Comparison of ENCODE assay signal across 16 mouse cellular contexts in genomic region chr10:84433193-84433801, GRCm38 (mm10). TPM values are rescaled to one million over a fixed set of nuclear protein-coding genes. Genes with fewer than 3 reads are reported as not detected.
DNase-seq lines count a peak whose midpoint lies in the region; ATAC-seq and TF ChIP-seq lines count a peak whose summit lies in the region.
"Had no signal": no experiment of that assay in that cellular context is flagged by ENCODE, and none has a peak within 500 bp of the region (broad histone marks: within the 10 kb centered on the region; RNA-seq: fewer than 3 reads in every experiment).

No protein-coding gene starts in this region.

- no peak overlapping the region for H3K4me3 ChIP-seq in embryonic facial prominence, embryonic 14.5 days (ENCODE audit: low read depth, low read length)
- H3K4me3 ChIP-seq in embryonic facial prominence, embryonic 10.5 days, result no peak overlapping the region
- H3K4me3 ChIP-seq in kidney, embryonic 16.5 days (ENCODE audit: low read length), result no peak overlapping the region
- no peak overlapping the region for H3K4me3 ChIP-seq in stomach, embryonic 14.5 days (ENCODE audit: low read depth, low read length)
- no peak overlapping the region for H3K4me3 ChIP-seq in stomach, postnatal 0 days (ENCODE audit: low read depth, low read length)
- H3K4me3 ChIP-seq in forebrain, embryonic 15.5 days, result no peak overlapping the region
- H3K4me3 ChIP-seq: heart, adult 2 months; liver, embryonic 13.5 days; midbrain, embryonic 12.5 days had no signal

- no peak for TF ChIP-seq EP300 in stomach, postnatal 0 days (optimal IDR thresholded peaks at IDR 0.05)

- 0 out of 2 replicates have a peak, but pooled peaks cover 6% of the 10 kb centered on the region for H3K9me3 ChIP-seq in embryonic facial prominence, embryonic 14.5 days (ENCODE audit: control insufficient read depth, low read length)
- no peaks in the 10 kb centered on the region for H3K9me3 ChIP-seq in embryonic facial prominence, embryonic 10.5 days
- H3K9me3 ChIP-seq in kidney, embryonic 16.5 days (ENCODE audit: low read length), result no peaks in the 10 kb centered on the region
- H3K9me3 ChIP-seq in stomach, embryonic 14.5 days (ENCODE audit: control insufficient read depth, low read depth, low read length), result no peaks in the 10 kb centered on the region
- no peaks in the 10 kb centered on the region for H3K9me3 ChIP-seq in stomach, postnatal 0 days (ENCODE audit: control insufficient read depth, low read length)
- no peaks in the 10 kb centered on the region for H3K9me3 ChIP-seq in forebrain, embryonic 15.5 days
- H3K9me3 ChIP-seq: liver, embryonic 13.5 days; midbrain, embryonic 12.5 days had no signal

- H3K27me3 ChIP-seq in embryonic facial prominence, embryonic 14.5 days (replicated peaks; ENCODE audit: control insufficient read depth, insufficient read depth, low read length), result no peaks in the 10 kb centered on the region
- H3K27me3 ChIP-seq in embryonic facial prominence, embryonic 10.5 days (replicated peaks; ENCODE audit: low read depth, poor library complexity, severe bottlenecking), result no peaks in the 10 kb centered on the region
- no peaks in the 10 kb centered on the region for H3K27me3 ChIP-seq in kidney, embryonic 16.5 days (ENCODE audit: insufficient read depth, low read length)
- H3K27me3 ChIP-seq in stomach, embryonic 14.5 days (ENCODE audit: control insufficient read depth, insufficient read depth, low read length), result no peaks in the 10 kb centered on the region
- no peaks in the 10 kb centered on the region for H3K27me3 ChIP-seq in stomach, postnatal 0 days (ENCODE audit: control insufficient read depth, insufficient read depth, low read length)
- H3K27me3 ChIP-seq in forebrain, embryonic 15.5 days, result no peaks in the 10 kb centered on the region
- H3K27me3 ChIP-seq: midbrain, embryonic 12.5 days; Patski had no signal

- WGBS in embryonic facial prominence, embryonic 14.5 days, result 57% methylated on average over 21 of the region's 21 CpGs
- WGBS in embryonic facial prominence, embryonic 10.5 days, result 86% methylated on average over 21 of the region's 21 CpGs
- WGBS in kidney, embryonic 16.5 days, result 53% methylated on average over 21 of the region's 21 CpGs
- 35% methylated on average over 21 of the region's 21 CpGs for WGBS in stomach, embryonic 14.5 days
- 46% methylated on average over 21 of the region's 21 CpGs for WGBS in stomach, postnatal 0 days
- WGBS in forebrain, embryonic 15.5 days, result 83% methylated on average over 21 of the region's 21 CpGs

- H3K4me2 ChIP-seq in embryonic facial prominence, embryonic 14.5 days (ENCODE audit: low read depth, low read length), result peak overlapping the region; percentile 22; the same call in 1 of the 2 replicates
- no peak overlapping the region for H3K4me2 ChIP-seq in kidney, embryonic 16.5 days (replicated peaks; ENCODE audit: low read depth, low read length)
- H3K4me2 ChIP-seq in stomach, embryonic 14.5 days (replicated peaks; ENCODE audit: low read depth, low read length), result no peak overlapping the region
- no peak overlapping the region for H3K4me2 ChIP-seq in stomach, postnatal 0 days (replicated peaks; ENCODE audit: low read depth)
- no peak overlapping the region for H3K4me2 ChIP-seq in forebrain, embryonic 15.5 days (replicated peaks)
- H3K4me2 ChIP-seq: liver, embryonic 13.5 days; midbrain, embryonic 12.5 days had no signal

- no peak for TF ChIP-seq CTCF in stomach, postnatal 0 days (IDR thresholded peaks at IDR 0.05; ENCODE audit: low read depth)

- H3K27ac ChIP-seq in embryonic facial prominence, embryonic 14.5 days (replicated peaks; ENCODE audit: low read depth, low read length), result no peak overlapping the region
- no peak overlapping the region for H3K27ac ChIP-seq in embryonic facial prominence, embryonic 10.5 days (replicated peaks)
- H3K27ac ChIP-seq in kidney, embryonic 16.5 days (ENCODE audit: low read length), result no peak overlapping the region
- H3K27ac ChIP-seq in stomach, embryonic 14.5 days (ENCODE audit: low read length), result peak overlapping the region; percentile 58
- no peak overlapping the region for H3K27ac ChIP-seq in stomach, postnatal 0 days (replicated peaks)
- H3K27ac ChIP-seq in forebrain, embryonic 15.5 days (replicated peaks), result no peak overlapping the region
- H3K27ac ChIP-seq: heart, adult 2 months; liver, embryonic 13.5 days; midbrain, embryonic 12.5 days had no signal

- peak; percentile 68 for DNase-seq in embryonic facial prominence, embryonic 14.5 days (ENCODE audit: low spot score)
- no peak for DNase-seq in embryonic facial prominence, embryonic 10.5 days (ENCODE audit: low spot score)
- DNase-seq in kidney, adult 9 months, result no peak
- DNase-seq in stomach, postnatal 0 days (ENCODE audit: low spot score), result no peak
- no peak for DNase-seq in retina, postnatal 1 day
- DNase-seq: heart, adult 2 months; kidney, adult 2 months; liver, embryonic 13.5 days; right cerebral cortex, postnatal 14 days; thymus, adult 18-20 months had no signal

- ATAC-seq in embryonic facial prominence, embryonic 14.5 days (ENCODE audit: low read depth), result no peak
- ATAC-seq in kidney, embryonic 16.5 days (ENCODE audit: low FRiP score, low TSS enrichment), result peak; percentile 47; the same call in 1 of the 2 replicates
- no peak for ATAC-seq in stomach, embryonic 14.5 days (ENCODE audit: insufficient number of reproducible peaks, insufficient read depth, low FRiP score, low read depth)
- no peak for ATAC-seq in stomach, postnatal 0 days (ENCODE audit: low FRiP score, low TSS enrichment)
- ATAC-seq in forebrain, embryonic 15.5 days (replicated peaks), result no peak
- ATAC-seq: forebrain, embryonic 14.5 days; Patski had no signal

- peaks cover 24% of the 10 kb centered on the region for H3K4me1 ChIP-seq in embryonic facial prominence, embryonic 14.5 days (ENCODE audit: control insufficient read depth, insufficient read depth, low read length)
- peaks cover 39% of the 10 kb centered on the region for H3K4me1 ChIP-seq in embryonic facial prominence, embryonic 10.5 days
- peaks cover 17% of the 10 kb centered on the region for H3K4me1 ChIP-seq in kidney, embryonic 16.5 days (ENCODE audit: insufficient read depth, low read length)
- H3K4me1 ChIP-seq in stomach, embryonic 14.5 days (ENCODE audit: control insufficient read depth, insufficient read depth, low read length), result peaks cover 16% of the 10 kb centered on the region; the same call in 1 of the 2 replicates
- H3K4me1 ChIP-seq in stomach, postnatal 0 days (replicated peaks; ENCODE audit: control insufficient read depth, insufficient read depth), result no peaks in the 10 kb centered on the region
- H3K4me1 ChIP-seq in forebrain, embryonic 15.5 days, result peaks cover 34% of the 10 kb centered on the region
- H3K4me1 ChIP-seq: liver, embryonic 13.5 days had no signal

- peaks cover 29% of the 10 kb centered on the region for H3K36me3 ChIP-seq in embryonic facial prominence, embryonic 14.5 days (ENCODE audit: control insufficient read depth, insufficient read depth, low read length)
- peaks cover 69% of the 10 kb centered on the region for H3K36me3 ChIP-seq in embryonic facial prominence, embryonic 10.5 days (replicated peaks)
- H3K36me3 ChIP-seq in kidney, embryonic 16.5 days (ENCODE audit: insufficient read depth, low read length), result peaks cover 11% of the 10 kb centered on the region
- H3K36me3 ChIP-seq in stomach, embryonic 14.5 days (ENCODE audit: control insufficient read depth, insufficient read depth, low read length), result 0 out of 2 replicates have a peak, but pooled peaks cover 2% of the 10 kb centered on the region
- no peaks in the 10 kb centered on the region for H3K36me3 ChIP-seq in stomach, postnatal 0 days (ENCODE audit: control insufficient read depth, insufficient read depth, low read length)
- H3K36me3 ChIP-seq in forebrain, embryonic 15.5 days, result peaks cover 13% of the 10 kb centered on the region
- H3K36me3 ChIP-seq: liver, embryonic 13.5 days had no signal

- no peak overlapping the region for H3K9ac ChIP-seq in embryonic facial prominence, embryonic 14.5 days (ENCODE audit: low read depth, low read length)
- no peak overlapping the region for H3K9ac ChIP-seq in kidney, embryonic 16.5 days (replicated peaks; ENCODE audit: low read length)
- no peak overlapping the region for H3K9ac ChIP-seq in stomach, embryonic 14.5 days (replicated peaks; ENCODE audit: low read depth, low read length)
- no peak overlapping the region for H3K9ac ChIP-seq in stomach, postnatal 0 days (ENCODE audit: low read length)
- H3K9ac ChIP-seq in forebrain, embryonic 15.5 days (replicated peaks), result no peak overlapping the region
- H3K9ac ChIP-seq: liver, embryonic 13.5 days; midbrain, embryonic 12.5 days had no signal

RNA-seq across cellular contexts. Expression of gene Nuak1, which starts 7.1 kb away (rescaled TPM):
- polyA plus RNA-seq in embryonic facial prominence, embryonic 14.5 days (2014; fragmentation: Nextera tagmentation; extraction: Ambion mirVana), result 3.3 and 3.7 TPM in 2 replicates
- 2.4 and 2.7 TPM in 2 replicates for polyA plus RNA-seq in embryonic facial prominence, embryonic 10.5 days (2016; fragmentation: Nextera tagmentation; extraction: Ambion mirVana)
- 3.2 and 3.6 TPM in 2 replicates for polyA plus RNA-seq in kidney, embryonic 16.5 days (2015; fragmentation: Nextera tagmentation; extraction: Ambion mirVana)
- polyA plus RNA-seq in stomach, embryonic 14.5 days (2014; fragmentation: Nextera tagmentation; extraction: Ambion mirVana), result 0.94 and 1.4 TPM in 2 replicates
- 0.35 and 0.40 TPM in 2 replicates for polyA plus RNA-seq in stomach, postnatal 0 days (2015; fragmentation: Nextera tagmentation; extraction: Ambion mirVana)
- 11.6 and 12.6 TPM in 2 replicates for polyA plus RNA-seq in forebrain, embryonic 15.5 days (2015; fragmentation: Nextera tagmentation; extraction: Ambion mirVana)
